Mouse (Mus musculus): ENCODE data around the gene Mllt11. TPM values are rescaled to one million over a fixed set of nuclear protein-coding genes. Genes with fewer than 3 reads are reported as not detected.
"Not testable (repeated sequence)": the region's sequence is repeated elsewhere in the genome, so short reads cannot be mapped to it uniquely, and the experiment has no call there.

Mllt11 gene
- polyA plus RNA-seq, 1 experiment: 12.3 TPM

DNA sequence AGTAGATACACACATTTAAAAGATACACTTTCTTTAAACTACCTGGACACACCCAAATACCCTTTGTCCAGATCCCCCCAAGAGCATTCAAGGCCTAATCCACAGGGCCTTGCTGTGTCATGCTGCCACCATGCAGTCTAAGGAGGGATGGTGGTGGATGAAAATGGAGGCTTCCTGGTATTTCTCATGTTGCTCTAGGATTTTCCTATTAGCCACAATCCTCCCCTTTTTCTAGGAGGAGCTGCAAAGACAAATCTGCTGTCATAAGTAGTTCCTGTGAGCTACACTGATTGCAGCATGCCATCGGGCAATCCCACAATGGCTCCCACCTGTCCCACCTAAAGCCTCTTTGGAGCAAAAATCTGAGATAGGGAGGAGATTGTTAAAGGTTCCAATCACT, 4.8 kb downstream of the Mllt11 start:
- WGBS: 17% methylated on average over 1 of the region's 1 CpGs
- TF ChIP-seq CTCF (IDR thresholded peaks at IDR 0.05; ENCODE audit: insufficient read depth, low read length) (no peak), POLR2A (IDR thresholded peaks at IDR 0.05; ENCODE audit: borderline replicate concordance, extremely low read depth, low read depth, low read length) (no peak)
- no peak for DNase-seq
- Histone ChIP-seq H3K4me3 (replicated peaks; ENCODE audit: extremely low read depth, low read depth, low read length) (no peak overlapping the region), H3K4me1 (ENCODE audit: control insufficient read depth, insufficient read depth, low read length) (peaks cover 12% of the 10 kb centered on the region)

DNA sequence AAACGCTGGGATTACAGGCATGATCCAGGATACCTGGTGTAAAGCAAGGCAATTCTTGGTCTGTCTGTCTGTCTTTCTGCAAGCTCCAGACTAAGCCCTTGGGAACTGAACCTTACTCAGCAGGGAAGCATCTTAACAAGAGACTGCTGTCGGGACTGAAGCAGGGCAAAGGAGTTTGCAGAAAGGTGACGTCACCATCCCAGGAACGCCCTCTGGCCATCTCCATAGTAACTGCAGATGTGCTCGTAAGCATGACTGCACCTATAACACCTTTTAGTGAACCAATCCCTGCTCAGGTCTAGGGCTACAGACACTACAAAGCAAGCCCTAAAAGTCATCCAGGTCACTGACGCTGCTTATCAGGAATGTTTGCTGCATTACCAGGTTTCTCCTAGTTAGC, 7.7 kb downstream of the Mllt11 start:
- no peak for TF ChIP-seq POLR2A (IDR thresholded peaks at IDR 0.05; ENCODE audit: borderline replicate concordance, extremely low read depth, low read depth, low read length)
- TF ChIP-seq CTCF (IDR thresholded peaks at IDR 0.05; ENCODE audit: insufficient read depth, low read length): no peak
- no peak for DNase-seq
- H3K4me3 ChIP-seq (replicated peaks; ENCODE audit: extremely low read depth, low read depth, low read length): no peak overlapping the region
- 37% methylated on average over 6 of the region's 6 CpGs for WGBS
- H3K4me1 ChIP-seq (ENCODE audit: control insufficient read depth, insufficient read depth, low read length): 0 out of 2 replicates have a peak, but pooled peaks cover 2% of the 10 kb centered on the region

DNA sequence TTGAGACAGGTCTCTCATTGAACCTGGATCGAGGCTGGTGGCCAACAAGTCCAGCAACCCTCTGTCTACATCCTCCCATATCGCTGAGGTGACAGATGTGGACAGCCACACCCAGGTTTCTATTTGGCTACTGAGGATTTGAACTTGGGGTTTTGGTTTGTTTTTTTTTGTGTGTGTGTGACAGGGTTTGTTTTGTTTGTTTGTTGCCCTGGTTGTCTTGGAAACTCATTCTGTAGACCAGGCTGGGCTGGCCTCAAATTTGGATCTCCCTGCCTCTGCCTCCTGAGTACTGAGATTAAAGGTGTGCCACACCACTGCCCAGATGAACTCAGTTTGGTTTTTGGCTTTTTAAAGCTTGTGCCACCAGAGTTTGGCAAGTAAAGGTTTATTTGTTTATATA, 8.9 kb downstream of the Mllt11 start:
- DNase-seq: no peak
- H3K4me3 ChIP-seq (replicated peaks; ENCODE audit: extremely low read depth, low read depth, low read length): no peak overlapping the region
- 88% methylated on average over 2 of the region's 2 CpGs for WGBS
- 0 out of 2 replicates have a peak, but pooled peaks cover 2% of the 10 kb centered on the region for H3K4me1 ChIP-seq (ENCODE audit: control insufficient read depth, insufficient read depth, low read length)
- TF ChIP-seq CTCF (IDR thresholded peaks at IDR 0.05; ENCODE audit: insufficient read depth, low read length) (no peak), POLR2A (IDR thresholded peaks at IDR 0.05; ENCODE audit: borderline replicate concordance, extremely low read depth, low read depth, low read length) (no peak)

DNA sequence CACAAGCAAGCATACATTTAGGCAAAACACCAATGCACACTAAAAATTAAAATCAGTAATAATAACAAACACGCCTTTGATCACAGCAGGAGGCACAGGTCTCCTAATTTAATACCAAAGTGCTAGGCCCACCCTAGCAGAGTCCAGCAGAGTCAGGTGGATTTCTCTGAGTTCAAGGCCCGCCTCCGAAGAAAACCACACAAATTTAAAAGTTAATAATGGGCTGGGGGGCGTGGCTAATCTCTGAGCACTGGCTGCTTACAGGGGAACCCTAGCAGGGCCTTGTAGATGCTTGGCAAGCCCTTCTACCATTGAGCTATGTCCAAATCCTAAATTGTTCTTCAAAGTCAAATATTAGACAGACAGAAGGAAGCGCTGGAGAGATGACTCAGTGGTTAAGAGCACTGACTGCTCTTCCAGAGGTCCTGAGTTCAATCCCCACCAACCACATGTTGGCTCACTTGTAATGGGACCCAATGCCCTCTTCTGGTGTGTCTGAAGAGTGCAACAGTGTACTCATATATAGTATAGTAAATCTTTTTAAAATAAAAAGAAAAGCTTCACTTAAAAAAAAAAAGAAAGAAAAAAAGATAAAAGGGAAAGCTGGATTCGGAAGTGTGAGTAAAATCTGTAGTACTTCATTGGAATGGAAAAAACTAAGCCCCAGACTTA, 13.4 kb downstream of the Mllt11 start:
- H3K4me3 ChIP-seq (replicated peaks; ENCODE audit: extremely low read depth, low read depth, low read length): no peak overlapping the region
- DNase-seq: no peak
- 70% methylated on average over 6 of the region's 6 CpGs for WGBS
- no peaks in the 10 kb centered on the region for H3K4me1 ChIP-seq (ENCODE audit: control insufficient read depth, insufficient read depth, low read length)
- no peak for TF ChIP-seq CTCF (IDR thresholded peaks at IDR 0.05; ENCODE audit: insufficient read depth, low read length)
- no peak for TF ChIP-seq POLR2A (IDR thresholded peaks at IDR 0.05; ENCODE audit: borderline replicate concordance, extremely low read depth, low read depth, low read length)

DNA sequence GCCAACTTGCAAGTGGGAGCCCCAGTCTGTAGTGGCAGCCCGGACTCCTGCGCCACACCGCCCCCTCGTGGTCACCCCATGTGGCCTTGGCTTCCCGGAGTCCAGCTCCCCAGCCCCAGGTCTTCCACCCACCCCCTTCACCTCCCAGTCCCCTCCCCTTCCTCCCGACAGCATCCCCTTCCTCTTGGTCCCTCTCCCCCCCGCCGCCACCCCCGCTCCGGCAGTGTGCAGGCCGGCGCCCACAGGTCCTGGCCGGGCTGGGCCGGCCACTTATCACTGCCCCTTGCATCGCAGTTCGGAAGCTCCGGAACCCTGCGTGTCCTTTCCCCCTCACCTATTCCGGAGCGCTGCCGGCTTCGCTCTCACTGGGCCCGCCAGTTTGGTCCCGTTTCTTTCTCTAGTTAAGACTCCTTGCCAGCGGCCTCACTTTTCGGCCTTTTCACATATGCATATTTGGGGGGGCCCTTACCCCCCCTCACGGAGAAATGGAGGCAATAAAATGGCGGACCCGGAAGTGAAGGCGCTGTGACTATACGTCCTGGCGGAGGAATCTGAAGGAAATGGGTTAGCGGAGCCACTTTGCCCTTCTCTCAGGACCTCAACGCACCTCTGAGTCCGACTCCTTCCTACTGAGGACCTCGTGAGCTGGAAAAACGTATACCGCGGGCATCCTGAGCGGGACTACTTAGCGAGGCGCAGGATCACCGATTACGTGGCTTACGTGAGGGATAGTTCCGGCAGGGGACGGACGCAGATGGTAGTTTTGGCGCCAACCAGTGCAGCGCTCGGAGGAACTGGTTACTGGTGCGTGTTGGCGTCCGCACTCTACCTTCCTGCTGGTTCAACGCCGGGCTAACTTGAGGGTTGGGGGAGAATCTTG, 14.5 kb downstream of the Mllt11 start, which contains the start of gene Gabpb2:
TSS of gene Gabpb2 (minus strand) at position 662 of the 880 bp plus-strand sequence.
- H3K4me1 ChIP-seq (ENCODE audit: control insufficient read depth, insufficient read depth, low read length): no peaks in the 10 kb centered on the region
- peak within 1 kb of the TSS; percentile 99 for H3K4me3 ChIP-seq (replicated peaks; ENCODE audit: extremely low read depth, low read depth, low read length)
- WGBS: under 1% methylated on average over 56 of the region's 56 CpGs
- DNase-seq: peak; percentile 95
- TF ChIP-seq CTCF (IDR thresholded peaks at IDR 0.05; ENCODE audit: insufficient read depth, low read length): peak; percentile 64
- peak; percentile 69; the same call in 1 of the 2 replicates for TF ChIP-seq POLR2A (IDR thresholded peaks at IDR 0.05; ENCODE audit: borderline replicate concordance, extremely low read depth, low read depth, low read length)

DNA sequence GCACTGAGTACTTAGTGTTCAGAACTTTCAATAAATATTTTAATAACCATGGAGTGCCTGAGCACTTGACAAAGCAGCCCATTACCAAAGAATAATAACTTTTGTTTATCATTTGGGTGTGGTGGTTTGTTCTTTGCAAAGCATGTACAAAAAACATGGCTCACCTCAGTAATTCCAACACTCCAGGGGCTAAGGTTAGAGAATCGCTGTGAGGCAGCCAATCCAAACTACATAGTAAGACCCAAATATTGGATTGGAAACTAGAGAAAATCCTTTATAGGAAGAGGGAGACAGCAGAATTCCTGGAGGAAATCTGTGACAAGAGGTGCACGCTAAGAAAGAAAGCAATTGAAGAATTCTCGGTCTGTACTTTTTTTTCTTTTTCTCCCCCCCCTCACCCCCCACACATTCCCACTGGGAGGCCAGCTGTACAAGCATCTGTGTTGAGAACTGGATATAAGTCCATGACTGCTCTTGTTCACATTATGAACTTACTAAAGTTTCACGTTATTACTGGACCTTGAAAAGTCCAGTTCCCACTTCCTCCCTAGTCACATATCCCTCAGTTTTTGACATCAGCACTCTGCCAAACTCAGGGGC, 15.2 kb downstream of the Mllt11 start:
- Histone ChIP-seq H3K4me1 (ENCODE audit: control insufficient read depth, insufficient read depth, low read length) (no peaks in the 10 kb centered on the region), H3K4me3 (replicated peaks; ENCODE audit: extremely low read depth, low read depth, low read length) (peak overlapping the region; percentile 99)
- TF ChIP-seq POLR2A (IDR thresholded peaks at IDR 0.05; ENCODE audit: borderline replicate concordance, extremely low read depth, low read depth, low read length) (no peak), CTCF (IDR thresholded peaks at IDR 0.05; ENCODE audit: insufficient read depth, low read length) (no peak)
- 6% methylated on average over 4 of the region's 4 CpGs for WGBS
- DNase-seq: no peak

DNA sequence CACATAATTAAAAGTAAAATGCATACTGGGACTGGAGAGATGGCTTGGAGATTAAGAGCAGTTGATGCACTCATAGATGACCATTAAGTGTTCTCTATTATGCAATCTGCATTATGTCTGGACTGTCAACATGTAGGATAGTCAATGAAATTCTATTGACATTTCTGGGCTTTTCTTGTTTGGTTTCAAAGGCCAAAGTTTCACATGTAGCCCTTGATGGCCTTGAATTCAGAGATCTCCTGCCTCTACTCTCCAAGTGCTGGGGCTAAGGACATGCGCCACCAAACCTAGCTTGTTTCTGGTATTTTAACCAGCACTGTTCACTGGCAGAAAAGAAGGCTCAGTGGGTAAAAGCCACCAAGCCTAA, 18.4 kb downstream of the Mllt11 start:
- no peak overlapping the region for H3K4me3 ChIP-seq (replicated peaks; ENCODE audit: extremely low read depth, low read depth, low read length)
- TF ChIP-seq CTCF (IDR thresholded peaks at IDR 0.05; ENCODE audit: insufficient read depth, low read length) (no peak), POLR2A (IDR thresholded peaks at IDR 0.05; ENCODE audit: borderline replicate concordance, extremely low read depth, low read depth, low read length) (no peak)
- no peak for DNase-seq
- H3K4me1 ChIP-seq (ENCODE audit: control insufficient read depth, insufficient read depth, low read length): no peaks in the 10 kb centered on the region
- 100% methylated on average over 1 of the region's 1 CpGs for WGBS

DNA sequence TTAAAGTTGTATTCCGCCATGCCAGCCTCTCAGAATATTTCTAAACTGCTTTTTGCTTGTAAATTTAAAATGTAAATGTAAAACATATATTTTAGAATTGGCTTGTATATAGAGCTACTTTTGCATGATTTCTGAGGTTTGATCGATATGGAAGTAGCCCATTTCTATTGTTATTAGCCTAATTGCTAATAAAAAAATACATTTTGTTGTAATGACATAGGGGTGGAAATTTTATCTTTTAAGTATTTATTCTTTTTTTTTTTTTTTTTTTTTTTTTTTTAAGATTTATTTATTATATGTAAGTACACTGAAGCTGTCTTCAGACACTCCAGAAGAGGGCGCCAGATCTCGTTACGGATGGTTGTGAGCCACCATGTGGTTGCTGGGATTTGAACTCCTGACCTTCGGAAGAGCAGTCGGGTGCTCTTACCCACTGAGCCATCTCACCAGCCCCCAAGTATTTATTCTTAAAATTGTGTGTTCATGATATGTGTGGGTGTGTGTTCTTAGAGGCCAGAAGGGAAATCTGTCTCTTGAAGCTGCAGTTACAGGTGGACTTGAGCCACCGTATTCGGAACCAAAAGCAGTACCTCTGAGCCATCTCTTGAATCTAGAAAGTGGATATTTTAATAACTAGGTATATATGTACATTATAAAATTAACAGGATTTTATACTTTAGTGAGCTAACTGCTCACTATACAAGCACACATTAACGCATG, 18.9 kb downstream of the Mllt11 start:
- H3K4me3 ChIP-seq (replicated peaks; ENCODE audit: extremely low read depth, low read depth, low read length); H3K4me1 ChIP-seq (ENCODE audit: control insufficient read depth, insufficient read depth, low read length); DNase-seq: not testable (repeated sequence)
- 93% methylated on average over 7 of the region's 10 CpGs for WGBS

DNA sequence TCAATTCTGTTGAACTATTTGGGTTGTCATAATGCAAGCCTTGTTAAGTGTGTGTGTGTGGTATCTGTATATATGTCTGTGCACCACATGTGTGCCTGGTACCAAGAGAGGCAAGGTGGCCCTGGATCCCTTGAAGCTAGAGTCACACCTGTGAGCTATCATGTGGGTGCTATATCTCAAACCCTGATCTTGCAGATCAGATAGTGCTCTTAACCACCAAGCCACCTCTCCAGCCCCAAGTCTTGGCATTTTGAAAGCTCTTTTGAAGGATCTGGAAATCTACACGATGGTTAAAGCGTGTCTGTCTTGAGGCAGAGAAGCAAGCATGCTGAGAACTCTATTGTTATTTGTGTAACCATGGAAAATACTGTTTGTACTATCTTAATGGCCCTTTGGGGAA, 21.4 kb downstream of the Mllt11 start:
- Histone ChIP-seq H3K4me3 (replicated peaks; ENCODE audit: extremely low read depth, low read depth, low read length) (no peak overlapping the region), H3K4me1 (ENCODE audit: control insufficient read depth, insufficient read depth, low read length) (no peaks in the 10 kb centered on the region)
- DNase-seq: no peak
- no peak for TF ChIP-seq CTCF (IDR thresholded peaks at IDR 0.05; ENCODE audit: insufficient read depth, low read length)
- no peak for TF ChIP-seq POLR2A (IDR thresholded peaks at IDR 0.05; ENCODE audit: borderline replicate concordance, extremely low read depth, low read depth, low read length)
- 57% methylated on average over 2 of the region's 2 CpGs for WGBS

Data from lung, adult 2 months (tissue).